Mouse (Mus musculus) myocyte (in vitro differentiated cells): ENCODE measurements at regions not wholly inside any gene's neighbourhood (a gene's known extent, or its start where the extent isn't known, plus 50 kb on each side); places are given as distances from the start of the nearest gene placed in this dataset.

ENCODE experiments used
- H3K27me3 ChIP-seq: one replicate; pipeline ENCODE4 v1.6.1; 2011; ENCODE audit not compliant: control insufficient read depth, insufficient read depth, insufficient read length
- H3K36me3 ChIP-seq: one replicate; pipeline ENCODE4 v1.6.1; 2011; ENCODE audit not compliant: control insufficient read depth, insufficient read depth
- H3K4me2 ChIP-seq: one replicate; pipeline ENCODE4 v1.6.1; 2011; ENCODE audit warnings: low read depth, control low read depth
- H3K4me3 ChIP-seq: one replicate; pipeline ENCODE4 v1.5.1; 2011; ENCODE audit warnings: mild to moderate bottlenecking, control low read depth, moderate library complexity
- H3K79me2 ChIP-seq: one replicate; pipeline ENCODE4 v1.6.1; 2011; ENCODE audit not compliant: control insufficient read depth, insufficient read depth
- H3ac ChIP-seq: one replicate; pipeline ENCODE4 v1.6.1; 2011; ENCODE audit not compliant: control insufficient read depth, insufficient read length
- CEBPB ChIP-seq: IDR thresholded peaks from 2 replicates; pipeline ENCODE4 v1.6.1; 2011; ENCODE audit warnings: mild to moderate bottlenecking, moderate library complexity; ENCODE audit not compliant: poor library complexity, insufficient read depth, severe bottlenecking
- E2F4 ChIP-seq: IDR thresholded peaks from one replicate; pipeline ENCODE4 v1.6.1; 2011; ENCODE audit warnings: mild to moderate bottlenecking, control low read depth, moderate library complexity; ENCODE audit not compliant: insufficient read depth
- MAX ChIP-seq: IDR thresholded peaks from one replicate; pipeline ENCODE4 v1.6.1; 2011; ENCODE audit warnings: low read depth, mild to moderate bottlenecking, control low read depth
- MYOD1 ChIP-seq, 3 experiments: IDR thresholded peaks; one replicate each; pipeline ENCODE4 v1.6.1; 2011; ENCODE audit warnings: control low read depth in 2 of 3, low read depth in 2 of 3, mild to moderate bottlenecking in 2 of 3, moderate library complexity in 1 of 3; ENCODE audit not compliant: insufficient read length in 2 of 3, control insufficient read depth in 1 of 3
- MYOG ChIP-seq, 3 experiments: IDR thresholded peaks; one replicate each; pipeline ENCODE4 v1.6.1; 2011; ENCODE audit warnings: control low read depth in 2 of 3, low read depth in 2 of 3, mild to moderate bottlenecking in 2 of 3; ENCODE audit not compliant: insufficient read length in 2 of 3, control insufficient read depth in 1 of 3, insufficient read depth in 1 of 3
- POLR2A ChIP-seq: IDR thresholded peaks from one replicate; pipeline ENCODE4 v1.6.1; 2011; ENCODE audit warnings: low read depth, mild to moderate bottlenecking, control low read depth, moderate library complexity; ENCODE audit not compliant: insufficient read length
- POLR2AphosphoS2 ChIP-seq: IDR thresholded peaks from one replicate; pipeline ENCODE4 v1.6.1; 2011; ENCODE audit warnings: low read depth, control low read depth; ENCODE audit not compliant: insufficient read length
- REST ChIP-seq: IDR thresholded peaks from one replicate; pipeline ENCODE4 v1.6.1; 2011; ENCODE audit warnings: mild to moderate bottlenecking, control low read depth, moderate library complexity; ENCODE audit not compliant: insufficient read depth, insufficient read length
- SRF ChIP-seq: IDR thresholded peaks from one replicate; pipeline ENCODE4 v1.6.1; 2011; ENCODE audit warnings: low read depth; ENCODE audit not compliant: control insufficient read depth, insufficient read length
- TCF12 ChIP-seq: IDR thresholded peaks from one replicate; pipeline ENCODE4 v1.6.1; 2011; ENCODE audit warnings: mild to moderate bottlenecking, control low read depth; ENCODE audit not compliant: poor library complexity, insufficient read depth, severe bottlenecking
- TCF3 ChIP-seq: IDR thresholded peaks from one replicate; pipeline ENCODE4 v1.6.1; 2011; ENCODE audit warnings: low read depth, control low read depth; ENCODE audit not compliant: insufficient read length
- USF1 ChIP-seq: IDR thresholded peaks from one replicate; pipeline ENCODE4 v1.6.1; 2011; ENCODE audit warnings: low read depth, mild to moderate bottlenecking, control low read depth, moderate library complexity

- H3K4me2 ChIP-seq = no peak overlapping the region
- H3K4me3 ChIP-seq = no peak overlapping the region
- H3K27me3 ChIP-seq = no peaks in the 10 kb centered on the region
- no peaks in the 10 kb centered on the region for H3K79me2 ChIP-seq
- no peak overlapping the region for H3ac ChIP-seq
- TF ChIP-seq POLR2A = no peak
- TF ChIP-seq E2F4 = no peak
- no peak for TF ChIP-seq MYOD1 (IDR thresholded peaks at IDR 0.05; ENCODE audit: control insufficient read depth in 1 of 3, insufficient read length in 2 of 3, low read depth in 2 of 3)
- no peak for TF ChIP-seq CEBPB
- TF ChIP-seq TCF12 = no peak
- no peak for TF ChIP-seq USF1
- no peak for TF ChIP-seq MYOG (IDR thresholded peaks at IDR 0.05; ENCODE audit: control insufficient read depth in 1 of 3, insufficient read depth in 1 of 3, insufficient read length in 2 of 3, low read depth in 2 of 3)
- TF ChIP-seq REST = no peak
- no peak for TF ChIP-seq TCF3
- TF ChIP-seq POLR2AphosphoS2 = no peak
- TF ChIP-seq MAX = no peak
- no peaks in the 10 kb centered on the region for H3K36me3 ChIP-seq
Measured at GRCm38 (mm10) chr14:76203135-76203534, 92.4 kb downstream of the Nufip1 start.

GRCm38 (mm10) chr14:76216446-76217177, 105.9 kb downstream of the Nufip1 start:
- no peaks in the 10 kb centered on the region for H3K27me3 ChIP-seq
- H3K79me2 ChIP-seq = no peaks in the 10 kb centered on the region
- peak in 1 of 3 experiments; percentile 14 for TF ChIP-seq MYOD1 (IDR thresholded peaks at IDR 0.05; ENCODE audit: control insufficient read depth in 1 of 3, insufficient read length in 2 of 3, low read depth in 2 of 3)
- TF ChIP-seq REST = no peak
- peak in 1 of 3 experiments; percentile 20 for TF ChIP-seq MYOG (IDR thresholded peaks at IDR 0.05; ENCODE audit: control insufficient read depth in 1 of 3, insufficient read depth in 1 of 3, insufficient read length in 2 of 3, low read depth in 2 of 3)
- TF ChIP-seq POLR2AphosphoS2 = no peak

GRCm38 (mm10) chr14:76217178-76217500, 106.4 kb downstream of the Nufip1 start:
- no peak overlapping the region for H3K4me2 ChIP-seq
- TF ChIP-seq E2F4 (no peak), POLR2AphosphoS2 (no peak), TCF3 (no peak), MYOD1 (IDR thresholded peaks at IDR 0.05; ENCODE audit: control insufficient read depth in 1 of 3, insufficient read length in 2 of 3, low read depth in 2 of 3) (no peak), TCF12 (no peak), REST (no peak), USF1 (no peak), MAX (no peak), POLR2A (no peak)
- no peaks in the 10 kb centered on the region for H3K36me3 ChIP-seq
- H3K4me3 ChIP-seq = no peak overlapping the region
- no peaks in the 10 kb centered on the region for H3K27me3 ChIP-seq
- no peaks in the 10 kb centered on the region for H3K79me2 ChIP-seq
- H3ac ChIP-seq = no peak overlapping the region

More at GRCm38 (mm10) chr14:76216446-76217177, 105.9 kb downstream of the Nufip1 start:
- Histone ChIP-seq H3K36me3 (no peaks in the 10 kb centered on the region), H3K4me3 (no peak overlapping the region), H3ac (no peak overlapping the region), H3K4me2 (peak overlapping the region; percentile 7)

GRCm38 (mm10) chr14:76217571-76218256, 107.0 kb downstream of the Nufip1 start:
- H3ac ChIP-seq = no peak overlapping the region
- H3K79me2 ChIP-seq = no peaks in the 10 kb centered on the region
- no peak overlapping the region for H3K4me3 ChIP-seq
- H3K27me3 ChIP-seq = no peaks in the 10 kb centered on the region
- no peak for TF ChIP-seq USF1
- no peak overlapping the region for H3K4me2 ChIP-seq
- H3K36me3 ChIP-seq = no peaks in the 10 kb centered on the region

GRCm38 (mm10) chr14:76220952-76221351, 110.3 kb downstream of the Nufip1 start:
- TF ChIP-seq POLR2A (no peak), E2F4 (no peak), MYOG (IDR thresholded peaks at IDR 0.05; ENCODE audit: control insufficient read depth in 1 of 3, insufficient read depth in 1 of 3, insufficient read length in 2 of 3, low read depth in 2 of 3) (no peak), TCF3 (no peak), REST (no peak), USF1 (no peak), MAX (no peak), TCF12 (no peak), MYOD1 (IDR thresholded peaks at IDR 0.05; ENCODE audit: control insufficient read depth in 1 of 3, insufficient read length in 2 of 3, low read depth in 2 of 3) (no peak), CEBPB (no peak), POLR2AphosphoS2 (no peak), SRF (no peak)
- no peak overlapping the region for H3K4me3 ChIP-seq
- H3K27me3 ChIP-seq = no peaks in the 10 kb centered on the region
- H3K4me2 ChIP-seq = no peak overlapping the region
- no peak overlapping the region for H3ac ChIP-seq
- no peaks in the 10 kb centered on the region for H3K36me3 ChIP-seq
- H3K79me2 ChIP-seq = no peaks in the 10 kb centered on the region
